Mouse (Mus musculus): ENCODE measurements around the gene Nxpe2. TPM values are rescaled to one million over a fixed set of nuclear protein-coding genes. Genes with fewer than 3 reads are reported as not detected.

Gene Nxpe2
- polyA plus RNA-seq, 1 experiment from 2014 or later, result 0.76 TPM

DNA sequence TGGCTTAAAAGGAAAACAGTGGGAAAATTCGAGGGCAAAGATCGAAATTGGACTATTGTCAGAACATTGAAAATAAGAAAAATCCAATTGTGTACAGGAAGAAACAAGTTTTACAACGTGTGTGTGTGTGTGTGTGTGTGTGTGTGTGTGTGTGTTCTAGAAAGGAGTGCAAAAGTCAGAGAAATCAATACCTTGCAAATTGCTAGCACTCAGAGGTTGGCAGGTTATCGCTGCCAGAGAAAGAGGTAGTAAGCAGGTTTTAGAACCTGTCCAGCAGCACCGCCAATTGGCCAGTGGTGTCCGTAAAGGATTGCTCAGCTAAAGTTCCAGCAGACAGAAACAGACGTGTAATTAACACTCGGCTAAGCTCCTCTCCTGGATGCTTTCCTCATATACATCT, 69.0 kb downstream of the Nxpe2 start:
- H3K36me3 ChIP-seq (ENCODE audit: control insufficient read depth, insufficient read depth), result no peaks in the 10 kb centered on the region
- H3K27me3 ChIP-seq (replicated peaks; ENCODE audit: control insufficient read depth, insufficient read depth, low read length), result no peaks in the 10 kb centered on the region
- WGBS, result 62% methylated on average over 8 of the region's 8 CpGs
- TF ChIP-seq CTCF (IDR thresholded peaks at IDR 0.05; ENCODE audit: low read depth), result no peak
- no peak overlapping the region for H3K9ac ChIP-seq (ENCODE audit: low read depth, low read length)
- ATAC-seq, result no peak
- no peaks in the 10 kb centered on the region for H3K4me1 ChIP-seq (replicated peaks; ENCODE audit: control insufficient read depth, insufficient read depth, low read length)
- no peaks in the 10 kb centered on the region for H3K9me3 ChIP-seq (ENCODE audit: control insufficient read depth)
- no peak overlapping the region for H3K4me3 ChIP-seq (ENCODE audit: low read depth, low read length)
- no peak overlapping the region for H3K27ac ChIP-seq (ENCODE audit: low read depth, low read length)
- no peak overlapping the region for H3K4me2 ChIP-seq (replicated peaks; ENCODE audit: low read depth)

- WGBS, result 92% methylated on average over 15 of the region's 15 CpGs
- no peak for ATAC-seq
Observed at GRCm38 (mm10) chr9:48276831-48277230, 76.4 kb downstream of the Nxpe2 start.

More at GRCm38 (mm10) chr9:48276831-48277230, 76.4 kb downstream of the Nxpe2 start:
- Histone ChIP-seq H3K4me1 (replicated peaks; ENCODE audit: control insufficient read depth, insufficient read depth, low read length) (no peaks in the 10 kb centered on the region), H3K9me3 (ENCODE audit: control insufficient read depth) (no peaks in the 10 kb centered on the region), H3K4me2 (replicated peaks; ENCODE audit: low read depth) (no peak overlapping the region), H3K27ac (ENCODE audit: low read depth, low read length) (no peak overlapping the region), H3K9ac (ENCODE audit: low read depth, low read length) (no peak overlapping the region), H3K27me3 (replicated peaks; ENCODE audit: control insufficient read depth, insufficient read depth, low read length) (no peaks in the 10 kb centered on the region), H3K4me3 (ENCODE audit: low read depth, low read length) (no peak overlapping the region), H3K36me3 (ENCODE audit: control insufficient read depth, insufficient read depth) (no peaks in the 10 kb centered on the region)
- no peak for TF ChIP-seq CTCF (IDR thresholded peaks at IDR 0.05; ENCODE audit: low read depth)

Other genes with a start within 250 kb of the Nxpe2 start
- gene Nxpe4, start 191.4 kb downstream of the Nxpe2 start, polyA plus RNA-seq (2015; fragmentation: Nextera tagmentation; extraction: Ambion mirVana), result 2.0 and 2.8 TPM in 2 replicates
- gene Rexo2, start 127.2 kb upstream of the Nxpe2 start, polyA plus RNA-seq (2015; fragmentation: Nextera tagmentation; extraction: Ambion mirVana), result 70.3 and 70.6 TPM in 2 replicates
- 73.5 and 74.0 TPM in 2 replicates for gene Rbm7, start 141.8 kb upstream of the Nxpe2 start, polyA plus RNA-seq (2015; fragmentation: Nextera tagmentation; extraction: Ambion mirVana)
- gene Gm5617, start 142.0 kb upstream of the Nxpe2 start, polyA plus RNA-seq (2015; fragmentation: Nextera tagmentation; extraction: Ambion mirVana), result 72.0 and 72.3 TPM in 2 replicates

Data from intestine, postnatal 0 days (tissue).